Mouse (Mus musculus): ENCODE measurements around the gene Cd247.
A peak's percentile ranks its signal among the peaks of the same experiment; 100 is the strongest.

Cd247 gene

DNA sequence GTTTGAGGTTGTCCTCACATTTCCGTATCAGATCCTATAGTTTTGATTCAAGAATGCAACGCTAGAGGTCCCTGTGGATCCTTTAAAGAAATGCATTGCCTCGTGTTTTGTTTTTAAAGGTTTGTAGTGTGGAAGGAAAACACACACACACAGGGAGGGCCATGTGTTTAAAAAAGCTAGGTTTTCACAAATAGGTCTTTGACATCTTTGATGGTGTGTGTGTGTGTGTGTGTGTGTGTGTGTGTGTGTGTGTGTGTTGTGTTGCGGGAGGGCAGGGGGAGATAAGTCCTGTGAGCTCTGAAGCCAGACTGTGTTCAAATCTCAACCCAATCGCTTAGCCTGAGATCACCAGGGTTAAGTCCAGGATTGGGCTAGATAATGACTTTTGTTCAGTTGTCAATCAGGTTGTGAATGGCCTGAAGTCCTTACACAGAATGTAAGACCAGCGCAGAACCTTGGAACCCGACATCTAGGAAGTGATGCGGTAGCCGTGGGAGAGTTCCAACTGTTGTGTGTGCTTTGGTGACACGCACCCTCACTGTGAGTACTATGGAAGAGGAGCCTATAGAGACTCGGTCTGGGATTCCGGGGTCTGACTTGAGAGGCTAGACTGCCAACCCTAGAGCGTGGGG is 8.4 kb upstream of the Cd247 start:
- DNase-seq: peak; percentile 18

DNA sequence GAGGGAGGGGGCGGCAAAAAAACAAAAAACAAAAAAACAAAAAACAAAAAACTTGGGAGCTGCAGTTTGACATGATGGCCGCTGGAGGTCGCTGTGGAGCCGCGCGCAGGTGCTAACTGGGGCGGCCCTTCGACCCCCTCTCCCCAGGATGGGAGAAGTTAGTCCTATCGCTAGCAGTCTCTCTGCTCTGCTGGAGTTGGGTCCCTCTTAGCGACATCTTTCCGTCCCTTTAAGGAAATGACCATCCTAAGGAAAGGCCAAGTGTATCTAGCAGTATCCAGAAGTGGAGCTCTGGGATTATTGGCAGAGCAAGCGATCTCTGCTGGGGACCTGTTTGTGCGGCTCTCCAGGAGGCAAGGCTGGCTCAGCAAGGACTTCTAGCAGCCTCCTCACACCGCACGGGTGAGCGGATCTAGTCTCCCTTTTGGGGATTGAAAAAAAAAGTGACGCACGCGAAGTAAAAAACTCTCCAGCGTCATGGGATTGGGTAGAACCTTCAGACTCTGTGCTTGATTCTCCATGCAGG is 7.8 kb upstream of the Cd247 start:
- peak; percentile 60 for DNase-seq

DNA sequence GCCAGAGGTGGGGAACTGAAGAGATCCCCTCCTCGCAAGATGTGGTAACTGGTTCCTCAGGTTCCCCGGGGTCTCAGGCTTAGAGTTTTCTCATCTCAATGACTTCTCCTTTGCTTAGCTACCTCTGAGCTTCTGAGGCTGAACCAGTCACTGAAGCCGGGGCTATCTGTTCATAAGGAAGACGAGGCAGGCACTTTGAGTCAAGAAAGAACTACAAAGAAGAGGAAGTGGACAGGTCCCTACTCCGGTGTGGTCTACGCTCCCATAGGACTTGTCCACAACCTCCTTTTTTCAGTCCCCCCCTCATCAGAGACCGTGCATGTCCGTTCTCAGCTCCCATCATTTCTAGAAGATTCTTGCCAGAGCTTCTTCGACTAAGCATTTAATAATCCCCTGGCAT is 7.1 kb upstream of the Cd247 start:
- DNase-seq: no peak

DNA sequence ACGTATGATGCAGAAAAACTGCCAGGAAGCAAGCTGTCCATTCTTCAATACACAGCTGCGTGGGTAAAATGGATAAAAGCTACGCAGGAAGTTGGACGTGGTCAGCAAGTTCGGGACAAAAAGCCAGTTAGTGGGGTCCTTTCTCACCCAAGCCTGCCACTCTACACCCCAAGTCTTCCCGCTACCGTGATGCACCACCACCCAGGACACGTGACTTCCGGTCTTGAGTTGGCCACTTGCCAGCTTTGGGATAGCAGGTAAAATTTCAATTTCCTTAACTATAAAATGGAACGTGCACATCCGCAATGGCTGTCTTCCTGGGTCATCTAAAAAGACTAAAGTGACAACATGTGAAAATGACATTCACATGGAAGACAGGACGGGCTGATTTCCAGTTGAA is 6.6 kb upstream of the Cd247 start:
- DNase-seq: no peak

DNA sequence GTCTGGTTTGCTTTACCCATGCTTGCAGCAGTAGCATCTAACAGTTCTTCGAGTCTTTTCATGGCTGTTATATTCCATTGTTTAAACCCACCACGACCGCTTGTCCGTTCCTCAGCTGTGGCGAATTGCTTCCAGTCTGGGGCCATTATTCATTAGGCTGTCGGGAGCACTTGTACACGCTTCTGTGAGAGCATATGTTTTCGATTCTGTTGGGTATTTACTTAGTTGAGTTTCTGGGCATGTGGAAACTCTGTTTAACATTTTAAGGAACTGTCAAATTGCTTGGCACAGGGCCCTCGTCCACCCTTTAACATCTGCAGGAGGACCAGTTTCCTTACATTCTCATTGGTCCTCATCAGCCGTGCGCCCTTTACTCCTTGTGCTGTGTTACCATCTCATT is 2.2 kb upstream of the Cd247 start:
- DNase-seq: no peak

DNA sequence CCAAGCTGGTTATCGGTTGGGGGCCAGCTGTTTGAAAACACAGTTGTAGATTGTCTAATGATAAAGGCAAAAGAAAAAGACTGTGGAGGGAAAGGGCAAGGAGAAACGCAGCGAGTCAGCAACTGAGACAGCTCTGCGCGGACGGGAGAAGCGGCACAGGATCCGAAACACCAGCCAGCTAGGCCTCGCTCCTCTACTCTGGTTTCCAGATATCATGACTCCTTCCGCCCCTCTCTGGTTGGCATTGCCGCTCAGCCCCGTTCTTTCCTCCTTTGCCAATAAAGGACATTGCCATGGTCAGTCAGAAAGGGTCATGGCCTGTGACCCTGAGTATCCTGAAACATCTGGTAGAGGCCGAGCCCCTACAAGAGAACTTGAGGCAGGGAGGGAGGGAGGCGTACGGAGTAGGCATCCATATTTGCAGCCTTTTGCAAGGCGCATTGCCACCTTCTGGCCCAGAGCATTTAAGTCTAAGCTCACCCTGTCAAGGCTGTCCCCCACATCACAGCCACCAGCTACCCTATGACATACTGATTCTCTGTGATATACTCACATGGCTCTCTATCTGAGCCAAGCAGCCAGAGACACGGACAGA is 682 bp downstream of the Cd247 start:
- no peak for DNase-seq

DNA sequence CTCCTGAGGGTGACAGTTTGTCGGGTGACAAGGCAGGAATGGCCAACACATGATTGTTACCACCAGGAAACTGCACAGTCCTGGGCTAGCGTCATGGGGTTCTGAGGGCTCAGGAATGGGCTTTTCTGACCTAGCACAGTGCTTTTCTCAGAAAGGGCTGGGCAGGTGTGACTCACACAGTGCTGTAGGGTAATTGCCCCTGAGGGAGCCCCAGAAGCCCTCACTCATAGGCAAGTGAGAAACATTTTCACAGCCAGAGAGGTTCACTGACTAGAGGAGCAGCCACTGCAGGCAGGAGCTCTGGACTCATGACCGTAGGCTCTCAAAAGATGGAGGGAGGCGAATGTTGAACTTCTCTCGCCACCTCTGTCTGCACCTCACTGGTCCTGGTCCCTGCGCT is 1.5 kb downstream of the Cd247 start:
- DNase-seq: no peak

DNA sequence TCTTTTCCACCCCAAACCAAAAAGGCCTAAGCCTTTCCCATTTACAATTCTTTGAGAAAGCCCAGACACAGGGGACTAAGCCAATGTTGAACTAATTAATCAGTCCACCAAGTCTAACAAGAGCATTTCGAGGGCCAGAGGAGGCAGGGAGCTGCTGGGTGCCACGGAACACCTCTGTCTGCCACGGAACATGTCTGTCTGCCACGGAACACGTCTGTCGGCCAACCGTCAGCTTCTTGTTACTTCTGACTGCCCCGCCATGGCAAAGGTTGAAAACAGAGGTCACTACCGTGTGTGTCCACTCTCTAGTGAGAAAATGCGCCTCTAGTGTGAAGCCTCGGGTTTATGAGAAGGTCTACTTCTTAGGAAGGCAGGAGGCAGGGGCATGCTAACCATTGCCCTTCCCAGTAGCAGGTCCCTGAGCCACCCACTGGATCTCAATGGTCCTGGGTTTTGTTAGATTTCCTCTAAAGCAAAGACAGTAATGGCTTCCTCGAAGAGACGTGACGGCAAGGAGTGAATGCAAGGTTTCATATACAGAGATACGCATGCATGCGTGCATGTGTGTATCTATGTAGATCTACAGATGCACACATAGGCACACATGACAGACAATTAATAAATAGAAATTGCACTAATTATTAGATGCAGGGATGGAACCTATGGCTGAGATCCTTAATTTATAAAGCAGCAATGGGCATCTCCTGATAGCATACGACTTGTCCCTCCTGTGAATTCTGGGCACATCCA is 2.2 kb downstream of the Cd247 start:
- no peak for DNase-seq

DNA sequence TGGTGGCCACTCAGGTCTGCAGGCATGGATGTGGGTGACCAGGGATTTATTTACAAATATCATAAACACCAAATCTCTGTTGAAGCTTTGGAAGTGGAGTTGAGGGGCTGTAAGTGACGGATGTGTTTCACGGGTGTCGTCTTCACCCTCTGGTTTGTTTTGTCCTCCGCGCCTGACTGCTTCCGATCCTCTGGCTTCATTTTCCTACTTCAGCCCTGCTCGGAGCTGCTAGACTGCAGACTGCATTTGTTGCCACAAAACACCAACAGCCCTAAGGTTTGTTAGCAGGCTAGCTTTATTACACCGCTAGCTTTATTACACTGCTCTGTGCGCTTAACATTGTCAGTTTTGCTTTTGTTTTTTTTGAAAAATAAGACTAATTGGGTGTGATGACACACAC is 2.9 kb downstream of the Cd247 start:
- no peak for DNase-seq

DNA sequence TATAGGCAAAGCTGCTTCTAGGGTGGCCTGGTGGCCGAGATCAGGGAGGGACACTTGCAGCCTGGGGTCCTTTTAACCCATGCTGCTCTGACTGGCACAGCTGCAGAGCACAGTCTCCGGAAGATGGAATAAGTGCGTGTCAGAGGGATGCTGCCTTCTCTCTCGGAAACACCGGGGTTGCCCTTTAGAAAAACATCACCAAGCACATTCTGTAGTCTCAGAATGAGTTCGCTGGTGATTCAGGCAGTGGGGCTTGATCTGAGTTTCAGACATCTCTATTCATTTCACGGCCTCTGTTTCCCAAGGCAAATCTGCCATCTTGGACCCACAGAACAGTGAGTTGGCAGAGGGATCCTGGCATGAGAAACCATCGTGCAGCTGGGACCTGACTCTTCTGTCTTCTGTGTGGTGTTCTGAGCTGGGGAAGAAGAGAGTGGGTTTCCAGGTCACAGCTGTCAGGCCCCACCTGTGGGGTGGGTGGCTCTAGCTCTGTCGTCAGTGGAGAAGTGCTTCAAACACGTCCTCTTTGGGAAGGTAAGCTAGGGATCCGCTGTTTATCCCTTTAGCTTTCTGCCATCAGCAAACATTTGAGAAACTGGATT is 13.3 kb downstream of the Cd247 start:
- DNase-seq: no peak

DNA sequence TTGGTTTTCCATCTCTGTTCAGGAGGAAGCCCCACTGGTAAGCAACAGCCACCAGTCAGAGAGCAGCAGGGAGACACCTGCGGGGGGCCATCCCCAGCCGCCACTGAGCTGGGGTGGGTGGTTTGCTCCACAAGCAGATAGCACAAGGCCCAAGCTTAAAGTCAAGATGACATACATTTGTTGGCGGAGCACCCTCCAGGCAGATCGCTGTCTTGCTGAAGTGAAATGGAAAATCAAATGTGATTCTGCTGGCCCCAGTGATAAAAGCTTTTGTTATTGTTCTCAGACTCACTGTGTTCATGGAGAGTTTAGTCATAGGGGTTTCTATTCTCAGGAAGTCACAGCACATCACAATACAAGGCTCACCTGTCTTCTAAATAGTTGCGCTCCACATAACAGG is 14.6 kb downstream of the Cd247 start:
- DNase-seq: no peak

DNA sequence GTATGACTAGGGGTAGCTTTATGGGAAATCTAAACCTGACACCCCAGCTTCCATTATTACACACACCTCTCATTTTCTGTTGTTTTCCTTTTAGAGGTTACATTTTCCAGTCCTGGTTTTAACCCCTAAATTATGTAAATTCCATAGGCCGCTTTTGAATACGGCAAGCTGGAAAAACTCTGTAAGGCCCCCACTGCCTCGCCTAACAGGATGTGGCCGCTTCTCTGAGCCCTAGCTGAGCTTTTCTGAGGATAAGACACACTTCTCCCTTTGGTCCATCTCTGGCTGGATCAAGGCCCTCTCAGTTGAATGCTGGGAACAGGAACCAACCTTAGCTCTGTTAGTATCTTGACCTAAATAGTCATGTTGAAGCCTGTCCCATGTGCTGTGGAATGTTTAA is 15.7 kb downstream of the Cd247 start:
- no peak for DNase-seq

DNA sequence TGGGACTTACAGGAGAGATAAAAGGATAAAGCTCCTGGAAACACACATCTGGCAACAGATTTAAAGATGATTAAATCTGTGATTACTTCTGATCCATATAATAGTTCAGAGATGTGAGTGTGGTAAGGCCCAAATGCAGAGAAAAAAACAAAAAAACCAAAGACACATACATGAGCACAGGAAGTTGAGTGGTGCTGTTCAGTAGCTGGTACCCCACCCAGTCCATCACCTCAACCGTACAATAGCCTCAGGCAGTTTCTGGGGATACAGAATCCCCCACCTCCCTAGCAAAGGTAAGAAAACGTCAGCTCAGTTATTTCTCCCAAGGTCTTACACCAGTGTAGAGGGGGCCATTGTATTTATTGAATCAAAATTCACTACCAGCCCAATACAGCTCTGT is 22.2 kb downstream of the Cd247 start:
- no peak for DNase-seq

DNA sequence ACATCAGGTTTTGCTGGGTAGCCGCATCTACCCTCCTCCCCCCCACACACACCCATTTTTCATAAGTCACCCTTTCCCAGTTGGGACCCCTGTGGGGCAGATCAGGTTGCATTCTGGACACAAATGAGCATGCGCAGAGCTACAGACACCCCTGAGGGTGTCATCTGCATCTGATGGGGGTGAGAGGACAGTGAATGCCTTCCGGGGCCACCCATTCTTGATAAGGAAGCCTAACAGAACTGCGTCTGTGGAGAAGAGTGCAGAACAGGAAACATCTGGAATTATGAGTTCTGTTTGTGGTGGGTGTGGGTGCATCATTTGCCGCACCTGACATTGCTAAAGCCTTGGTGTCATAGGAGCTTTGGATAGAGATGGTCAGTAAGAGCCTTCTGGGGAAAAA is 22.7 kb downstream of the Cd247 start:
- DNase-seq: no peak

DNA sequence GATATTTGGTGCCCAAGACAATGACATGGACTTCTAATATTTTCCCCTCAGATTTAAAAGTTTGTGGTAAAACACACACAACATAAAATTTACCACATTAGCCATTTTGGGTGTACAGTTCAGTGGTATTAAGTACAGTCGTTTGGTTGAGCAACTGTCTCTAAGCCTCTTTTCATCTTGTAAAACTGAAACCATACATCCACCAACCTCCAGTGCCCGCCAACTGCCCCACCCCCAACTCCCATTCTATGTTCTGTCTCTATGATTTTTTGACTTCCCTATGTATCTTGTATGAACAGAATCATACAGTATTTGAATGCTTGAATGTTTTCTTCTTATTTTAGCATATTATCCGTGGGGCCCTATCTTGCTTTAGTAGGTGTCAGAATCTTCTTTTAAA is 24.3 kb downstream of the Cd247 start:
- no peak for DNase-seq

DNA sequence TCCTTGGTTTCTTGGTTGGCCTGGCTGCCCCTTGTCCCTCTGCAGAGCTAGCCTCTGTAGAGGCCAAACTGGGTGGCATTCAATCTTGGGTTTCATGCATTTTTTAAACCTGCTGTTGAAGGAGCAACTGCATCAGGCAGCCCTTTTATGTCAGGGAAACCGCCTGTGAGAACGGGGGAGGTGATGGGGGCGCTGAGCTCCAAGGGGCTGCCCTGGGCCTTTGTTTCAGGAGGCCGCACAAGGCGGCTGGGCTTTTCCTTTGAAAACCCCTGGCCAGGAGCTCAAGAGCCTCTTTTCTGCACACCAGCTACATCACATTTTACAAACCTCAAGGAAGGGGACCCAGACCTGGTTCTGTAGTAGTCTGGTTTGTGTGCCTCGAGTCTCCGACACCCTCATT is 25.6 kb downstream of the Cd247 start:
- DNase-seq: no peak

DNA sequence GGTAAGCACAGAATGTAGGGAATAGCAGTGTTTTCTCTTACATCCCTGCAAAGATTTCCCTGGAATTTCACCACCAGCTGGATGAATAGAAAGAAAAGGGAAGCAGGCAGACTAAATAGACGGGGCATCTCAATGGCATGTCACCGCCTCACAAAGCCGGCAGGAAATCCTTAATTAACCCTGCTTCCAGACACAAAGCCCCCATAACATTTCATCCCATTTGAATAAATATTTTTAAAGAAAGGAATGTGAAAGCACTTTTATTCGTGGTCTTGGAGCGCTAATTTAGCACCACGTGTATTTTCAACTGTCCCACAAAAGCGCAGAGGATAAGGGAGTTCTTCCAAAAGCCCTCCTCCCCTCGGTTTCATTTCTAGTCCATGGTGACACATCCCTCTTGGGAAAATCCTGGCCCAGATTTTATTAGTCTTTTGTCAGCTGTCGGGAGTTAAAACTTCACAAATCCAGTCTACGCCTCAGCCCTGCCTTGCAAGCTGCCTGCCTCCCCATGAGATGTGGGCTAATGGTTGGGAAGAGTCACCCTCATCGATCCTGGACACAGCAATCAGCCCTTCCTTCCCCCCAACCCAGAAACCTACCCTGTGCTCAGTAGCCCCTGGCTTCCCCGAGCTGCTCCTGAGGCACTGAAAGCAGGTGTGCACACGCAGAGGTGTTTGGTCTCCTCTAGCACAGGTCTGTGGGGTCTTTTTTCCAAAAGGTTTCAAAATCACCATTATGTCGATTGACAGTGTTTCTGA is 26.2 kb downstream of the Cd247 start:
- no peak for DNase-seq

DNA sequence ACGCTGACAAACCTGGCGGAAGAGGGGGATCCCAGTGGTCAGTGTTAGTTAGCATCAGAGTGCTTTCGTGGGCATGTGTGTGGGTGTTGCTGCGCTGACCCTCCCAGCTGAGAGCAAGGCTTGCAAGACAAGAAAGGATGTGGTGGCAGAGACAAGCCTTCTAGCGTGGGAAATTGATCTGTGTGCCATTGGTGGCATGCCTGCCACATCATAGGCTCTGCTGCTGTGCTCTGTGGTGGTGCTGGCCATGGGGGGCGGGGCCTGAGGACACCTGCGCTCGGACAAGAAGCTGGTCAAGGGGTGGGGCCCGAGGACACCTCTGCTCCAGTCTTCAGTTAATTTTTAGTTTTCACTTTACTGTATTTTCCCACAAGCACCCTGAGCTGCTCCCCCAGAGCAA is 27.9 kb downstream of the Cd247 start:
- no peak for DNase-seq

DNA sequence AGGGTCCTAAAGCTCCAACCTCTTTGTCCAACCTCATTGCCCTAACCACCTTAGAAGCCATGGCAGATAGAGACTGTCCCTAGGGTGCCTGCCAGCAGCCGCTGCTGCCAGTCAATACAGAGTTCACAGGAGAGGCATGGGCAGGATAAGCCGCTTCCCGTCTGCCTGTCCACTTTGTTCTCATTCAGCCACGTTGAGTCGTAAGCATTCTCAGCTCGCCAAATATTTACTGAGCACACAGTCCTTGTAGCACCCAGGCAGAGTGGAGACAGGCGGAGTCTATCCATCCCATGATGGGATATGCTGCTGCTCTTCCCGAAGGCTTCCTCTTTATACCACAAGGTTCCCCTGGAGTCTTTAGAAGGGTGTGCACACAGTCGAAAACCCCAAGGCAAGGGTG is 28.8 kb downstream of the Cd247 start:
- DNase-seq: no peak

DNA sequence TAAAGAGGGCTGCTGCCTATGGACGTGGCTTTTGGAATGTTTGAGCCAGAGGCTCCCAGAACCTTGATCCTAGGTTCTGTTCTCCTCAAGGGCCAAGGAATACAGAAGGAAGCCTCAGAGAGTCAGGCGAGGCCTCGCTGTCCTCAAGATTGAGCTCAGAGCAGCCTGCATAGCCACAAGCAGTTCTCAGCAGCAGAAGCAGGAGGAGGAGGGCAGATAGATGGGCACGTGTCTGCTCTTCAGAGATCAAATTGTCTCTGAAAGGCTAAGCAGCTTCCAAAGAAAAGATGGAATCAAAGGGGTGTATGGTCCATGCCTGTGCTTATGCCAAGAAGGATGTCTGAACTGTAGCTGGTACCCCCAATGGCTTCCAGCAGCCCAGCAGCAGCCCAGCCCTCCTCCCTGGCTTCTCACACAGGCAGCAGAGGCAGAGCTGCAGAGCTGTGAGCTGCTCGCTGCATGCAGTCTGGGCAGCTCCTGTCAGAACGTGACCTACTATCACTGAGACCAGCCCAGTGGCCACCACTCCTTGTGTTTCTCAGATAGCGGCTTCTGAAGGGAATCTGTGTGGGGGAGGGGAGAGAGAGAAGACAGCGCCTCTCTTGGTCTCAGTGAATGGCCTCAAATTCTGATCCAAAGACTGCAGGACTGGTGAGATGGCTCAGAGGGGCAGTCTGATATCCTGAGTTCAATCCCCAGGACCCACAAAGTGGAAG is 29.8 kb downstream of the Cd247 start:
- DNase-seq: no peak

DNA sequence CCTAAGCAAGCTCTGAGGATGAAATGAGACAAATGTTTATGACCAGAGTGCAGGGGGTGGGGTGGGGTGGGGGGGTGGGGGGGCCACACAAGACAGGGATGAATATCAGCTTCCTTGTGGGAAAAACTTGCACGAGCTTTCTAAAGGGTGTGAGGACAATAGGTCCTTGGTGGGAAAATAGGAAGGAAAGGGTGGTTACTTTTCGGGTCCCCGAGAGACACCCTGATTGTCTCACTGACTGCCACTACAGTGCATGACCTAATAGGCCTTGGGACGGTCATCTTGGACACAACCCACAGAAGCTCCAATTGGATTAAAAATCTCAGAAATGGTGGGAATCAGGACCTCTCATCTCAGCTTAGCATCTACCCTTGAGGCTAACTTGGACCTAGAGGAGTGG is 30.7 kb downstream of the Cd247 start:
- no peak for DNase-seq

DNA sequence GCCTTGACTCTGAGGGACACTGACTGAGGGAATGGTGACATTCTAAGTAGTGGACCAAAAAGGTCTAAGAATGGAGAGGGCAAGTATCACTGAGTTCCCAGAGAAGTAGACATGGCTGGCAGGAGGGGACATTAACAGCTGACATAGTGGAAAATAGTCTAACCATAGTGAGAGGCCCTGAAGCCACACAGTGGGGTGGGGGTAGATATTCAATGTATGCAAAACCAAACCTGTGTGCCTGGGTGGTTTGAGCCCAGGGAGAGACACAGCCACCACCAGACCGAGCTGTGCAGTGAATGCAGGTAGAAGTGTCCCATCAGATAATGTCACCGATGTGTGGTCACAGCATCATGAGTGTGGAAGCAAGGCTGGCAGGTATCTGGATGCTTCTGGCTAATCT is 33.5 kb downstream of the Cd247 start:
- DNase-seq: no peak

DNA sequence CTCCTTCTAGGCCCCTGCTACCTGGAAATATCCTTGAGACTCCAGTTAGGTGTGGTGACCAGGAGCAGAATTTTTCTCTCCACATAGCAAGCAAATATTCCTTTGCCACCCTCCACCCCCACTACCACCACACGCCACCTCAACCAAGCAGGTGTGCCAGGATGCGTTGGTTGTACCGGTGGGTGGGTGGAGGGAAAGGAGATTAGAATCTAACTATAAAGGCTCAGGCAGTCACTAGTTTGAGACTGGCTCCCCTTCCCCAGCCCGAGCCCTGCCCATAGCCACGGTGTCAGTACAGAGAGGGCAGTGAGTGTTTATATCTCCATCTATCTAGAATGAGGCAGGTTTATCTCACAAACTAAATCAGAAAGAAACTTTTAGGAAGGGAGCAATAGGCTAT is 39.7 kb downstream of the Cd247 start:
- no peak for DNase-seq
